Comparison of ENCODE assay signal across 7 mouse cellular contexts in genomic region chr5:28165358-28166255, GRCm38 (mm10). TPM values are rescaled to one million over a fixed set of nuclear protein-coding genes. Genes with fewer than 3 reads are reported as not detected.
A peak's percentile ranks its signal among the peaks of the same experiment; 100 is the strongest.
DNase-seq lines count a peak whose midpoint lies in the region; ATAC-seq lines count a peak whose summit lies in the region.

Gene En2 (plus strand): TSS chr5:28165694.

- H3K27ac ChIP-seq in brown adipose tissue, adult 24 weeks (replicated peaks; ENCODE audit: low read depth, low read length): no peak within 1 kb of the TSS
- H3K27ac ChIP-seq in forebrain, embryonic 12.5 days: no peak within 1 kb of the TSS
- H3K27ac ChIP-seq in hindbrain, embryonic 12.5 days: peak within 1 kb of the TSS; percentile 86
- H3K27ac ChIP-seq in limb, embryonic 10.5 days: no peak within 1 kb of the TSS
- peak within 1 kb of the TSS; percentile 89 for H3K27ac ChIP-seq in midbrain, embryonic 15.5 days

- peaks cover 98% of the 10 kb centered on the region for H3K27me3 ChIP-seq in forebrain, embryonic 12.5 days
- peaks cover 88% of the 10 kb centered on the region for H3K27me3 ChIP-seq in hindbrain, embryonic 12.5 days
- peaks cover 100% of the 10 kb centered on the region for H3K27me3 ChIP-seq in limb, embryonic 10.5 days (ENCODE audit: low read depth, poor library complexity, severe bottlenecking)
- H3K27me3 ChIP-seq in midbrain, embryonic 15.5 days (replicated peaks): peaks cover 31% of the 10 kb centered on the region

- no peaks in the 10 kb centered on the region for H3K36me3 ChIP-seq in forebrain, embryonic 12.5 days (replicated peaks)
- no peaks in the 10 kb centered on the region for H3K36me3 ChIP-seq in hindbrain, embryonic 12.5 days
- H3K36me3 ChIP-seq in limb, embryonic 10.5 days: no peaks in the 10 kb centered on the region
- no peaks in the 10 kb centered on the region for H3K36me3 ChIP-seq in midbrain, embryonic 15.5 days (replicated peaks)

- under 1% methylated on average over 110 of the region's 113 CpGs for WGBS in forebrain, embryonic 12.5 days
- under 1% methylated on average over 109 of the region's 113 CpGs for WGBS in hindbrain, embryonic 12.5 days
- WGBS in limb, embryonic 10.5 days: 3% methylated on average over 109 of the region's 113 CpGs
- under 1% methylated on average over 97 of the region's 113 CpGs for WGBS in midbrain, embryonic 15.5 days

- peaks cover 5% of the 10 kb centered on the region for H3K4me1 ChIP-seq in brown adipose tissue, adult 24 weeks (ENCODE audit: control insufficient read depth, insufficient read depth, insufficient read length, low read length)
- H3K4me1 ChIP-seq in forebrain, embryonic 12.5 days: peaks cover 27% of the 10 kb centered on the region
- peaks cover 15% of the 10 kb centered on the region for H3K4me1 ChIP-seq in hindbrain, embryonic 12.5 days
- peaks cover 38% of the 10 kb centered on the region for H3K4me1 ChIP-seq in limb, embryonic 10.5 days
- peaks cover 26% of the 10 kb centered on the region for H3K4me1 ChIP-seq in midbrain, embryonic 15.5 days

- no peaks in the 10 kb centered on the region for H3K9me3 ChIP-seq in forebrain, embryonic 12.5 days
- no peaks in the 10 kb centered on the region for H3K9me3 ChIP-seq in hindbrain, embryonic 12.5 days (replicated peaks)
- H3K9me3 ChIP-seq in limb, embryonic 10.5 days (replicated peaks): no peaks in the 10 kb centered on the region
- no peaks in the 10 kb centered on the region for H3K9me3 ChIP-seq in midbrain, embryonic 15.5 days

- H3K4me2 ChIP-seq in forebrain, embryonic 12.5 days: peak within 1 kb of the TSS; percentile 70
- peak within 1 kb of the TSS; percentile 57 for H3K4me2 ChIP-seq in hindbrain, embryonic 12.5 days (replicated peaks)
- H3K4me2 ChIP-seq in midbrain, embryonic 15.5 days: peak within 1 kb of the TSS; percentile 85

- no peak within 1 kb of the TSS for H3K9ac ChIP-seq in forebrain, embryonic 12.5 days
- peak within 1 kb of the TSS; percentile 77 for H3K9ac ChIP-seq in hindbrain, embryonic 12.5 days
- H3K9ac ChIP-seq in midbrain, embryonic 15.5 days: peak within 1 kb of the TSS; percentile 75

- DNase-seq in adrenal gland, adult (ENCODE audit: inconsistent age in 2 of 2, low spot score in 1 of 2): peak; percentile 33 to 80
- peak; percentile 87 for DNase-seq in limb, embryonic 10.5 days (ENCODE audit: low spot score)
- DNase-seq in adipocyte (ENCODE audit: low spot score): no peak

- peak within 1 kb of the TSS; percentile 63 for H3K4me3 ChIP-seq in brown adipose tissue, adult 24 weeks (ENCODE audit: insufficient read depth, low read depth, low read length)
- H3K4me3 ChIP-seq in forebrain, embryonic 12.5 days (replicated peaks): peak within 1 kb of the TSS; percentile 43
- peak within 1 kb of the TSS; percentile 51 for H3K4me3 ChIP-seq in hindbrain, embryonic 12.5 days
- peak within 1 kb of the TSS; percentile 48 for H3K4me3 ChIP-seq in limb, embryonic 10.5 days
- peak within 1 kb of the TSS; percentile 57 for H3K4me3 ChIP-seq in midbrain, embryonic 15.5 days

- ATAC-seq in forebrain, embryonic 12.5 days (ENCODE audit: low FRiP score): peak; percentile 85
- peak; percentile 87 for ATAC-seq in hindbrain, embryonic 12.5 days (ENCODE audit: low FRiP score)
- peak; percentile 89 for ATAC-seq in midbrain, embryonic 15.5 days (replicated peaks)

RNA-seq across cellular contexts. Expression of gene En2, which starts in this region (rescaled TPM):
- not detected in 2 replicates for polyA plus RNA-seq in brown adipose tissue, adult 24 weeks (2012; ENCODE audit: insufficient read depth, insufficient read length, missing spikeins)
- not detected in 2 replicates for polyA plus RNA-seq in forebrain, embryonic 12.5 days (2016; fragmentation: Nextera tagmentation; extraction: Ambion mirVana)
- polyA plus RNA-seq in hindbrain, embryonic 12.5 days (2016; fragmentation: Nextera tagmentation; extraction: Ambion mirVana): 0.66 and 0.86 TPM in 2 replicates
- not detected in 2 replicates for polyA plus RNA-seq in limb, embryonic 10.5 days (2016; fragmentation: Nextera tagmentation; extraction: Ambion mirVana)
- polyA plus RNA-seq in midbrain, embryonic 15.5 days (2015; fragmentation: Nextera tagmentation; extraction: Ambion mirVana): 0.93 and 1.5 TPM in 2 replicates

Comparison
In these comparisons a context has a peak if more than half of its experiments do, and no peak if none do; other contexts are left out.
1. Peak in ATAC-seq, H3K4me3 ChIP-seq and H3K4me2 ChIP-seq in forebrain, embryonic 12.5 days; RNA of the gene not detected or under 1 TPM.
2. Peak in ATAC-seq, H3K4me3 ChIP-seq, H3K27ac ChIP-seq, H3K9ac ChIP-seq and H3K4me2 ChIP-seq in hindbrain, embryonic 12.5 days; RNA of the gene not detected or under 1 TPM.
3. Peak in DNase-seq and H3K4me3 ChIP-seq in limb, embryonic 10.5 days; RNA of the gene not detected or under 1 TPM.